Mouse (Mus musculus): ENCODE data around the gene Ykt6. TPM values are rescaled to one million over a fixed set of nuclear protein-coding genes. Genes with fewer than 3 reads are reported as not detected.

Ykt6 gene
- polyA plus RNA-seq, 1 experiment from 2014 or later, result 57.9 TPM

DNA sequence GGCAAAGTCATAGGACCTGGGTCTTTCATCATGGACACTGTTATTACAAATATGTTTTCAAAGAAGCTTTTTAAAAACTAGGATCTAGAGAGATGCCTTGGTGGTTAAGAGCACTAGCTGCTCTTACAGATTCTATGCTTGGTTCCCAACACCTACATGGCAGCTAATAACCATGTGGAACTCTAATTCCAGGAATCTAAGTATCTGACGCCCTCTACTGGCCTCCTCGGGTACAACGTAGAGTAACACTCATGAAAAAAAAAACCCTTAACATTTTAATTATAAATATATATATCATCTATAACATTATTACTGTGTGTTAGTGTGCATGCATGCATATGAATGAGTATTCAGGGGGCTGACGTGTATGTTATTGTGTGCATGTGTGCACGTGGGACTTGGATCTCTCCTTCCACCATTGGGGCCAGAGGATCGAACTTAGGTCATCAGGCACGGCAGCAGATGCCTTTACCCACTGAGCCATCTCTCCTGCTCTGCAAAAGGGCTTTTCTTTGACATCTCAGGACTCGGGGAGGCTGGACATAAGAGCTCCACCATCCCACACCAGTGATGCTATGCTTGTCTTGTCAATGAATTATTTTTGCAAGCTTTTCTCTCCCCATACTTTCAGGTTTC is 2.2 kb upstream of the Ykt6 start:
- Histone ChIP-seq H3K9ac (replicated peaks) (no peak overlapping the region), H3K4me1 (peaks cover 24% of the 10 kb centered on the region), H3K9me3 (no peaks in the 10 kb centered on the region), H3K27ac (replicated peaks) (no peak overlapping the region), H3K36me3 (no peaks in the 10 kb centered on the region), H3K4me3 (no peak overlapping the region), H3K4me2 (replicated peaks) (no peak overlapping the region), H3K27me3 (no peaks in the 10 kb centered on the region)
- ATAC-seq (ENCODE audit: low FRiP score, low read depth), result no peak
- 38% methylated on average over 8 of the region's 8 CpGs for WGBS

DNA sequence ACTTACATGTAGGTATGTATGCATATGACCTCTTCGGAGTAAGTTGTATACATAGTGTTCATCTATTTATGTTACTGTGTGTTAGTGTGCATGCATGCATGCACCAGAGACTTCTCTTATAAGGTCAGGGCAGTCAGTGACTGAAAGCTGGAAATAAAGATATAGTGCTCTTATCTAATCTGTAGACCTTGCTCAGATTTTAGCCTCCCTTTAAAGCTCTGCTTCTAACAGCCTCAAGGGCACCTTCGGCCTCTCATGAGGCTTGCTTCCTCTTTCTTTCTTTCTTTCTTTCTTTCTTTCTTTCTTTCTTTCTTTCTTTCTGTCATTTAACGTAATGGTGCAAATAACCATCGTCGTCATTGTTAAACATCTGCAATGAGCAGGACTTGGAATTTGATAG is 1.1 kb upstream of the Ykt6 start:
- Histone ChIP-seq H3K9ac (replicated peaks) (no peak overlapping the region), H3K27me3 (no peaks in the 10 kb centered on the region), H3K36me3 (peaks cover 4% of the 10 kb centered on the region), H3K4me2 (replicated peaks) (no peak overlapping the region), H3K9me3 (no peaks in the 10 kb centered on the region), H3K4me1 (peaks cover 23% of the 10 kb centered on the region), H3K27ac (replicated peaks) (no peak overlapping the region), H3K4me3 (no peak overlapping the region)
- WGBS, result 80% methylated on average over 5 of the region's 5 CpGs
- ATAC-seq (ENCODE audit: low FRiP score, low read depth), result no peak

DNA sequence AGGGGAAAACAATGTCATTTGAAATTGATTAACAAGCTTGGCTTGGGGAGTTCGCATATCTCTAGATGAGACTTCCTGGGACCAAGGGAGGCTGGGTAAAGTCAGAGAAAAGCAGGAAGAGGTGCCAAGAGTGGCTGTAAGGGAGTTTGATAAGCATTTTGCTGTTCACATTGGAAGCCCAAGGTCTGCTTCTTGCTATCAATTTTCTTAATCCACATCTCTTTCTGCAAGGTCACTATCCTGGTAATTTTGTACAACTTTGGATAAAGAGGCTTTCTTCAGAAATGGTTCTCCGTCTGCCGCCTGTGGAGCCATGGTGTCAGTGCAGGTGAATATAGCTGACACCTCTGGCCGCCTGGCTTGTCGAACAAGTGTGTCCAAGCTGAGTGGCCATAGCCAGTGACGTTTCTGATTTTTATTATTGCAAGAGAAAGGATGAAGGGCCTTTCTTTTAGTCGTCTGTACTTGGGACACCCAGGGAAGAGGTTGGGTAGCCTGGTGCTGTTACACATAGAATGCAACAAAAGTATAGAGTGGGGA is 458 bp upstream of the Ykt6 start:
- peaks cover 17% of the 10 kb centered on the region for H3K4me1 ChIP-seq
- WGBS, result 9% methylated on average over 7 of the region's 7 CpGs
- peak overlapping the region; percentile 83 for H3K4me2 ChIP-seq (replicated peaks)

DNA sequence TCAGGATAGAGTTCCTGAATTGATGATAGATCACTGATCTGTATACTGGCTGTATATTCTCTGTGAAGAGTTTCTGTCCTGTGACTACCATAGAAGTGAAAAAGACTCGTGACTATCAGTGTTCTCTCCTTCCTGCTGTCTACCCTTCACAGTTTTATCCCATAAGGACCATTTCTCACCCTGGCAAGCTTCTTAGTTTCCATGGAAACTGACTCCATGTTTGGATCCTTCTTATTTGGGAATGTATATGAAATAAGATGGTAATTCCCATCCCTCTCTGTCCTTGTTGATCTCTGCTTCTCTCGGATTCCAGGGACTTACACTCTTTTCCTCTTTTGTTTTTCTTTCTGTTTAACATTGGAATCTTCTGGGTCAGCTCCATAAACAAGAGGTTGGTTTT is 4.6 kb downstream of the Ykt6 start:
- H3K9me3 ChIP-seq, result no peaks in the 10 kb centered on the region
- 85% methylated on average over 2 of the region's 2 CpGs for WGBS
- H3K27me3 ChIP-seq, result no peaks in the 10 kb centered on the region
- peaks cover 11% of the 10 kb centered on the region for H3K4me1 ChIP-seq
- peaks cover 57% of the 10 kb centered on the region for H3K36me3 ChIP-seq
- no peak for ATAC-seq (ENCODE audit: low FRiP score, low read depth)
- no peak overlapping the region for H3K27ac ChIP-seq (replicated peaks)
- no peak overlapping the region for H3K4me2 ChIP-seq (replicated peaks)
- H3K9ac ChIP-seq (replicated peaks), result no peak overlapping the region
- no peak overlapping the region for H3K4me3 ChIP-seq

More for the DNA sequence above, 458 bp upstream of the Ykt6 start:
- H3K9me3 ChIP-seq, result no peaks in the 10 kb centered on the region
- peak overlapping the region; percentile 91 for H3K4me3 ChIP-seq
- peak overlapping the region; percentile 89 for H3K27ac ChIP-seq (replicated peaks)
- H3K9ac ChIP-seq (replicated peaks), result peak overlapping the region; percentile 92
- H3K36me3 ChIP-seq, result peaks cover 7% of the 10 kb centered on the region
- H3K27me3 ChIP-seq, result no peaks in the 10 kb centered on the region
- peak; percentile 67 for ATAC-seq (ENCODE audit: low FRiP score, low read depth)

DNA sequence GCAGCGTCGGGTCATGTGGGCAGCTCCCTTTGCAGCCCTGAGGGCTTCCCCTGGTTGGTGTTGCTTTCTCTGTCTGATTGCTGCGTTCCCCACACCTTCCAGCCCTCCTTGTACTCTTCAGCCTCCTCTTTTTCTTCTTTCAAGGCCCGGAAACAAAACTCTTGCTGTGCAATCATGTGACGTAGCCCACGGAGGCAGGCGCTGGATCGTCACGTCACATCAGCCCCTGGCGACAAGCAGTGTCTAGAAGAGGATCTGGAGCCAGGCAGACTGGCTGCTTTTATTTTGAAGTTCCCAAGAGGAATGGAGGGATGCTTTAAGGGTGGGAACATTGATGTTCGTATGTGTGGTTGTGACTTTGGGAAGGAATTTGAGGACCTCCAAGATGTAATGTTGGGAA is 10.4 kb downstream of the Ykt6 start:
- no peak overlapping the region for H3K4me2 ChIP-seq (replicated peaks)
- WGBS, result 88% methylated on average over 11 of the region's 11 CpGs
- no peaks in the 10 kb centered on the region for H3K4me1 ChIP-seq
- H3K9me3 ChIP-seq, result no peaks in the 10 kb centered on the region
- peaks cover 93% of the 10 kb centered on the region for H3K36me3 ChIP-seq
- no peaks in the 10 kb centered on the region for H3K27me3 ChIP-seq
- ATAC-seq (ENCODE audit: low FRiP score, low read depth), result no peak
- no peak overlapping the region for H3K27ac ChIP-seq (replicated peaks)
- no peak overlapping the region for H3K4me3 ChIP-seq
- H3K9ac ChIP-seq (replicated peaks), result no peak overlapping the region

DNA sequence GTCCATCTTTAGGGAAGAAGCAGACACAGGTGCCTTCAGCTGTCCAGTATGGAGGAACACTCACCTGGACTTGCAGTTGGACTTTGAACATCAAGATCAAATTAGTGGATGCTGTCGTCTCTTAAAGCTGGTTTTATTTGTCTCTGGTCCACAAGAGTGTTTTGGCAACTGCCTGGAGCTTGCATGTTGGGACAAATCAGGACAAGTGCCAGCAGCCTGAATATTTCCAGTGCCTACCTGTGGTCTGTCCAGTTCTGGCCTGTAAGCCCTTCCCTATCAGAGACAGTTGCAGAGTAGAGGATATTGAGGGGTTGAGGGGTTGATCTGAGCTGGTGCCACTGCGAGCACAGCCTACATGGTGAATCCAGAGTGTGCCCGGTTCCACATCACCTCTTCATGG is 11.3 kb downstream of the Ykt6 start:
- H3K4me3 ChIP-seq, result no peak overlapping the region
- H3K36me3 ChIP-seq, result peaks cover 91% of the 10 kb centered on the region
- WGBS, result 92% methylated on average over 3 of the region's 3 CpGs

DNA sequence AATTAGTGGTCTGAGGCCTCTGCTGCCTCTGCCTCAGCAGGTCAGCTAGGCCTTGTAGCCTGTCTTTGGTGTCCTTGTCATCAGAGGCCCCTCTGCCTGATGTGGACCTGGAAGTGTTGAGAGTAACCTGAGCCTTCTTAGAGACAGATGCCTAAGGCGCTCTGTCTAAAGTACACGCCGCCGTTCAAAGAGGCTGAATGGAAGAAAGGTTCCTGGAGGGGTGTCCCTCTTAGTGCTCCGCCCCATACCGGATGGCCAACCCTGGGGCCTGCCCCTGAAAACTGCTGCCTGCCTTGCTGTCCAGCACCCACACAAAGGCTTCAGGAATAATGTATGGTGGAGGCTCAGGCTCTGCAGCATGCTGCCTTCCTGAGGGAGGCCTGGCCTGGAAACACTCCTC is 12.7 kb downstream of the Ykt6 start:
- Histone ChIP-seq H3K4me2 (replicated peaks) (no peak overlapping the region), H3K9ac (replicated peaks) (no peak overlapping the region), H3K4me3 (no peak overlapping the region), H3K9me3 (no peaks in the 10 kb centered on the region), H3K36me3 (peaks cover 81% of the 10 kb centered on the region), H3K27me3 (no peaks in the 10 kb centered on the region), H3K27ac (replicated peaks) (no peak overlapping the region), H3K4me1 (0 out of 2 replicates have a peak, but pooled peaks cover 6% of the 10 kb centered on the region)
- ATAC-seq (ENCODE audit: low FRiP score, low read depth), result no peak
- 85% methylated on average over 6 of the region's 6 CpGs for WGBS

More for the DNA sequence above, 11.3 kb downstream of the Ykt6 start:
- Histone ChIP-seq H3K9me3 (no peaks in the 10 kb centered on the region), H3K27ac (replicated peaks) (no peak overlapping the region), H3K27me3 (no peaks in the 10 kb centered on the region), H3K9ac (replicated peaks) (no peak overlapping the region), H3K4me2 (replicated peaks) (no peak overlapping the region), H3K4me1 (no peaks in the 10 kb centered on the region)
- no peak for ATAC-seq (ENCODE audit: low FRiP score, low read depth)

DNA sequence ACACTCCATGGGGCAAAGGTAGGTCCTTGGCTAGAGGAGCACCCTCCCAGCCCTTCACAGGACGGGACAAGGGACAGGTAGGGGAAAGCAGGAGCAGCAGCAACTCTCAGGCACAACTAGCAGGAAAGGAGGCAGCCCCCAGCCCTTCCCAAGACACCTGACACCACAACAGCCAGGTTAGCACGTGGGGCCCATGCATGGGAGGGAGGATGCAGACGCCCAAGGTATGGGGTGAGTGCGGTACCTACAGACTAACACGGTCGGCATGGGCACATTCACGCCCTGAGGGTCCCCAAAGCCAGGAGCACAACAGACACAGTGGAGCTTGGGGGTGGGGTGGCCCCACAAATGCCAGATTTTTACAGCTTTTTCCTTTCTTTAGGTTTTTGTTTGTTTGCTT is 15.7 kb downstream of the Ykt6 start:
- no peaks in the 10 kb centered on the region for H3K27me3 ChIP-seq
- H3K4me3 ChIP-seq, result no peak overlapping the region
- peaks cover 9% of the 10 kb centered on the region; the same call in 1 of the 2 replicates for H3K4me1 ChIP-seq
- WGBS, result 73% methylated on average over 7 of the region's 7 CpGs
- peaks cover 52% of the 10 kb centered on the region for H3K36me3 ChIP-seq
- no peak for ATAC-seq (ENCODE audit: low FRiP score, low read depth)
- H3K9ac ChIP-seq (replicated peaks), result no peak overlapping the region
- H3K27ac ChIP-seq (replicated peaks), result no peak overlapping the region
- no peak overlapping the region for H3K4me2 ChIP-seq (replicated peaks)
- H3K9me3 ChIP-seq, result no peaks in the 10 kb centered on the region

DNA sequence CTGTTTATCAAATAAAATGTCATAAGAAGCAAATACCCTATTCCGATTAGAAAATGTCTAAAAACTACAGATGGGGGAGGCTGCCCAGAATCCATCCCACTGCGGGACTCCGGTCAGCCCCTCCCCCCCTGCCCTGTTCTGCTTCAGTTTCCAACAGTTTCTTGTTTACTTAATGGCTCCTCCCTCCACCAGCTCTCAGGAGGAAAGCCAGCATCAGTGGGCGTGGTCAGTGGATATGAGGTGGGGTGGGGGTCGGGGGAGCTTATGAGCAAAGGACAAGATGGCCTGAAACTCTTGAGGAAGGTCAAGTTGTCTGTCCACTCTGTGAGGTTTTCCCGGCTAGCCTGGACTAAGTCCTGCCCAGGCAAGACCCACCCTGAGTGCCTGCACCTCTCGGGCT is 17.7 kb downstream of the Ykt6 start:
- no peaks in the 10 kb centered on the region for H3K9me3 ChIP-seq
- 58% methylated on average over 7 of the region's 7 CpGs for WGBS
- no peak overlapping the region for H3K4me3 ChIP-seq
- no peak for ATAC-seq (ENCODE audit: low FRiP score, low read depth)
- H3K27me3 ChIP-seq, result no peaks in the 10 kb centered on the region
- no peak overlapping the region for H3K27ac ChIP-seq (replicated peaks)
- no peak overlapping the region for H3K9ac ChIP-seq (replicated peaks)
- peaks cover 9% of the 10 kb centered on the region; the same call in 1 of the 2 replicates for H3K4me1 ChIP-seq
- no peak overlapping the region for H3K4me2 ChIP-seq (replicated peaks)
- peaks cover 32% of the 10 kb centered on the region for H3K36me3 ChIP-seq

DNA sequence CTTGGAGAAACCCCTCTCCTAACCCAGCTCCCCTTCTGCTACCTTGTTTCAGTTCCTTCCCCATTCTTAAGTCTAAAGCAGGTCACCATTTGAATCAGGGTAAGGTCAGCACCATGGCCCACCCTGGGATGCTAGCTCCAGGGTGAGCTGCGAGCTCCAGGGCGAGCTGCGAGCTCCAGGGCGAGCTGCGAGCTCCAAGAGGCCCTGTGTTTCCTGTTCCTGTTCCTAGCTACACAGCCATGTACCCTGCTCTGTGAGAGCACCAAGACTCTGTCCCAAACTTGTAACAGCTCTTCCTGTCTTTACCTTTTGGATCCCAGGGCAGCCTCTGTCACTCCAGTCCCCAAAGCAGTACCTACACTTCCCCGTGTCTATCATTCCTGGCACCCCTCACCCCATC is 18.6 kb downstream of the Ykt6 start:
- Histone ChIP-seq H3K9ac (replicated peaks) (no peak overlapping the region), H3K27ac (replicated peaks) (no peak overlapping the region), H3K4me2 (replicated peaks) (no peak overlapping the region), H3K36me3 (peaks cover 23% of the 10 kb centered on the region), H3K4me3 (no peak overlapping the region), H3K27me3 (no peaks in the 10 kb centered on the region), H3K9me3 (no peaks in the 10 kb centered on the region), H3K4me1 (peaks cover 9% of the 10 kb centered on the region; the same call in 1 of the 2 replicates)
- WGBS, result 80% methylated on average over 6 of the region's 6 CpGs
- ATAC-seq (ENCODE audit: low FRiP score, low read depth), result no peak

DNA sequence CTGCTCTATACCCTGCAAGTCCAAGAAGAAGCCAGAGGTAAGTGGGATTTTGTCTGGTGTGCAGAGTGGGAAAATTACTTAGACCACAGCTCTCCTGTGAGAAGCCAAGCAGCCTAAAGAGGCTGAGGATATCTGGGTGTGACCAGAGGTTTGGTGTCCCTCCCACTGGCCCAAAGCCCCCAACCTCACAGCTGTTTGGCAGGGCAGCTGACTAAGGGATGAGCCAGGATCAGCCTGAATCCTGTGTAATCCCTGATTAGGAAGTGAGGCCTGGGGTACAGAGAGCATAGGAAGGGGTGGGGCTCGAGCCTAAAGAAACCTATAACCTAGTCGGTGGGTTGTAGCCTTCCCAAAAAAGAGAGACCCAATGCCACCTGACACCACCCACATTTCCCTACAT is 19.6 kb downstream of the Ykt6 start:
- Histone ChIP-seq H3K9me3 (no peaks in the 10 kb centered on the region), H3K4me1 (peaks cover 9% of the 10 kb centered on the region; the same call in 1 of the 2 replicates), H3K4me2 (replicated peaks) (no peak overlapping the region), H3K27ac (replicated peaks) (no peak overlapping the region), H3K4me3 (no peak overlapping the region), H3K27me3 (no peaks in the 10 kb centered on the region), H3K36me3 (peaks cover 15% of the 10 kb centered on the region; the same call in 1 of the 2 replicates), H3K9ac (replicated peaks) (no peak overlapping the region)
- no peak for ATAC-seq (ENCODE audit: low FRiP score, low read depth)
- WGBS, result 44% methylated on average over 2 of the region's 2 CpGs

DNA sequence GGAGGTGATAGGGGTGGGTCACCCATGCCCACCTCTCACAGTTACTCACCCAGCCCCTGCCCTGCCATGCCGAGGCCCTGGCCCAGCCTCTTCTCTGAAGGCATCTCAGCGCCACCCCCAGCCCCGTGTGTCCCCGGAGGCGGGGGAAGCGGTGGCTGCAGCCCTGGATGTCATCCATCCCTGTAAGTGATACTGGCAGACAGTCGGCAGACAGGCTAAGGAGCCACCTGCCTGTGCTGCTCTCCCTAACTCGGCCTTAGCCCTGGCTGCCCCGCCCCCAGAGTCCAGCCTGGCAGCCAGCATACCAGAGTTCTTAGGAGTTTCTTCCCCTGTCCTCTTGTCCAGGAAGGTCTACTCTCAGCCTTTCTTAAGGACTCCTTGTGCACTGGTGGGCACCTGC is 20.6 kb downstream of the Ykt6 start:
- Histone ChIP-seq H3K4me1 (peaks cover 11% of the 10 kb centered on the region; the same call in 1 of the 2 replicates), H3K4me2 (replicated peaks) (no peak overlapping the region), H3K36me3 (peaks cover 10% of the 10 kb centered on the region; the same call in 1 of the 2 replicates), H3K9ac (replicated peaks) (no peak overlapping the region), H3K9me3 (no peaks in the 10 kb centered on the region), H3K27me3 (no peaks in the 10 kb centered on the region), H3K27ac (replicated peaks) (no peak overlapping the region), H3K4me3 (no peak overlapping the region)
- 26% methylated on average over 9 of the region's 9 CpGs for WGBS
- ATAC-seq (ENCODE audit: low FRiP score, low read depth), result no peak
